Mouse (Mus musculus) layer of hippocampus, adult 11-12 months (tissue): ENCODE measurements at regions not wholly inside any gene's neighbourhood (a gene's known extent, or its start where the extent isn't known, plus 50 kb on each side); places are given as distances from the start of the nearest gene placed in this dataset.

Experiments
- DNase-seq: peaks from one replicate; pipeline ENCODE4 v3.0.0; 2022; ENCODE audit warnings: low spot score

DNA sequence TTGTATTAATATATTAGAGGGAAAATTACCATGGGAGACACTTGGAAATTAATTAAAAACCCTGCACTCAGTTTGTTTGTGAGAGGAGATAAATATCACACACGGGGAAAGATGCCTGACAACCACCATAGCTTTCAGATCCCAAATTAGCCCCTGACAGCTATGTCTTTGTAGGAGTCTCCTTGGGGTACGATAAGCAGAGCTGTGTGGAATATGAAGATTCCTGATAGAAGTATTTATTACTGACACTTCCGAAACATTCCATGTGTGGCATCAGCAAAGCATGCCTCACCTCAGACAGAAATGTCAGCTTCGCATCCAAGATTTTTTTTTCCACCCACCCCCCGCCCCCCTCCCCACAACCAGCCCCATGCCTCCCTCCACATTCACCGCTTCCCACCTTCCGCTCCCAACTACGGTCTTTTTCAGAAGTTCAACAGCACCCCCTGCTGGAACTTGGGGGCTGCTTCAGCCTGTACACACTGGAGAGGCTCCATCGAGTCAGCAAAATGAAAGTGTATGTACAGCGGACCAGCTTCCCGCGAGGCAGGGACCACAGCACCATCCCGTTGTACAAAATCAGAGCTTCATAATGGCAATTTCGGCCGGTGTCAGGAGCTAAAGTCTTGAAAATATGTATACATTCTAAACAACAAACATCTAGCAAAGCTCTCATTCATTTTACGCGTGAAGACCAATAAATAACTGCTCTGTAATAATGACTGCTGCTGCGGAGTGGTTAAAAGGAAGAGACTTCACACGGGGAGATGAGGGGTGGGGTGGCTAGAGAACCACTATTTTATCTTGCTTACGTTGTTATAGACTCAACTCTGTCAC lies 66.7 kb downstream of the Rwdd3 start:
- peak; percentile 89 for DNase-seq

DNA sequence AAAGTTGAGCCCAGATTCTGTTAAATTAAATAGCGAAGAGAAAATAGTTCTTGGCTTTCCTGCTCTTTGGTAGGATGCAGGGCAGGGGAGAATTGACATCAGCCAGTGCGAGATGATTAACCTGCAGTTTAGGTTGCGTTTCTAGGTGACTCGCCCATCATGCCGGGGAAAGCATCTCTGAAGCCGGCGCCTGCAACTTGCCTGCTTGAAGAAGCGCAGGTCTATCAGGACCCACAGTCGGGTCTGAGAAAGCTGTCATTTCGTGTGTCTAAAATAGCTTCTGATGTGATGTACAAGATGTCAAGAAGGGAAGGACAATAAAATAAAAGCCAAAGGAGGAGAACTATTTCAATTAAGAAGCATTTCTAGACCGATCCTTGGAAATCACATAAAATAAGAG lies 68.6 kb downstream of the Rwdd3 start:
- no peak for DNase-seq

DNA sequence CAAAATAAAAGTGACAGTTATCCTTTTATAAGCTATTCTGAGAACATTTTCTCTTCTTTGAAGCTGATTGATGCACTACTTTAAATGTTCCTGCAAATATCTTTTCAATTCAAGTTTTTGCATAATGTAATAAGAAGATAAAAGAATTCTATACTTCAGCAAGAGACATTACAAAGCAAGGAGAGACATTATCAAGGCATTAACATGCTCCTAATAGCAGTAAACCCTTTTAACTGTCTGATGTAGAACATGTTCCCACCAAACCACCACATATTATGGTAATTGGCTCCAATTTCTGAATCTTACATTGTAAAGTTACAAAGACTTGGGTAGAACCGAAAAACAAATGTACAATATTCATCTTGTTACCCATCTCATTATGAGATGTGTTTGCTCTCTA lies 69.4 kb downstream of the Rwdd3 start:
- no peak for DNase-seq

DNA sequence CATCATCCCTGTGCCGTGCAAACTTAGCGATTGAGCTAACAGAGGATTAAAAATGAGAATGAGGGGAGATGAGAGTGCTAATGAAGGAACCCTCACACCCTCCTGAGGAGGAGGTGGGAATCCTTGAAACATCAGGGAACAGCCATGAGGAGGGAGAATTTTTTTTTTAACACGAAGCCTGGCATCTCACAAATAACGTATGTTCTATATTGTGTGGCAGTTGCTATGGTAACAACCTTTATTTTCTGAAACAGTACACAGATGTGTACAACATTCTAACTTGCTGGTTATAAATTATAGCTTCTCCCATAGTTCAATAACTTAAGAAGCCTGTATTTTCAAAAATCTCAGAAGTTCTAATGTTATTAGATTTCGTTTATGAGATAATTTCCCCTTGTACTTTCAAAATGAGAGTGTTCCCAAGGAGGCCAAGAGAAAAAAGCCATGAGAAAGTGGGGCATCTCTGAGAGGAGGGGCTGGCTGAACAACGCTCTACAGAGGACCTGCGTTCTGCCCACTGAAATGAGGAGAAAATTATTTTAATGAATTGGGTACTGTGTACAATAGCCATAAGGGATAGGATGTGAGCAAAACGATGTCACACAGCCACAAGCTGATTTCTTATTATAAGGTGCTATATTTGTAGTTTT lies 71.2 kb downstream of the Rwdd3 start:
- no peak for DNase-seq

DNA sequence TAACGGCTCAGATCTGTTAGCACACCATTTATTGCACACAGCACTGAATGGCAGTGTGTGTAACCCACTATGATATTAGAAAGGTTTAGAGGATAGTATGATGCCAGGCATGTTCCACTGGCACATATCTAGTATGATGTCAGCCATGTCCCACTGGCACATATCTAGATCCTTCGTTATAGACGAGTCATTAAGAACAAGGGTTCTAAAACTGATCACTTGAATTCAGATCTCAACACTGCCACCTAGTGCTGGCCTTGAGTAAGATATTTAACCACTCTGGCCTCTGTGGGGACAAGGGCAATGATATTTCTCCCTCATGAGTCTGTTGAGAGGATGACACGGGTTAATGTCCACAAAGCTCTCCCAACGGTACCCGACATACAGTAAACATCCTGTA lies 78.0 kb downstream of the Rwdd3 start:
- DNase-seq, result peak; percentile 41

DNA sequence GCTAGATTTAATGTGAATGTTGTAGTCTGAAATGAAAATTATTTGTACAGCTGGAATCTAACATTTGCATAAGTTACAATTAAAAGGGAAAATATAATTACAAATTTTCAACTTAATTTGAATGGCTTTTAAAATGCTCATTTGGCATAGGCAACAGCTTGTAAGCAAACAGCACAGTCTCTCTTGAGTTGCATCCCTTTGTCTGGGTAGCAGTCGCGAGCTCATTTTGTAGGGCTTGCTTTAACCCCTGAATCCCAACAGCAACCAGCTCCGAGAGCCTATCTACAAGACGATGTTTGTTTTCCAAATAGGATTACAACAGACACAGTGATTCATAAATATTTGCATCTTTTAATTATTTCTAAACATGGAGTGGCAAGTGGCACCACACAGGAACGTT lies 82.8 kb downstream of the Rwdd3 start:
- no peak for DNase-seq

DNA sequence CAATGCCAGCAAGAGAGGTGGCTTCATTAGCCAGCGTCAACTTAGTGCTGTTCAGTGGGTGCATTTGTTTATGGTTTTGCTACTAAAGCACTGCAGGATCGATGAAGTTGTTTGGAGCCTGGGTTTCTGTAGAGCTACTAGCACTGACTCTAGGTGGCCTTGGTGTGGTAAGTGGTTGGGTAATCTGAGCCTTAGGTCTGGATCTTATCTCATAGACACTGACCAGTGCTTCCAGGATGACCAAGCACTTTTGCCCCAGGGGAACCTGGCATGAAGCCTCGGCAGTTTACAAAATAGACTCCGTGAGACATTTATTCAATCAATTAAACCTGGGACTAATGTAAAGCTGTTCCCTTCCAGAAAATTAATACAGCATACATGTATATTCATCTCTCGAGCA lies 102.8 kb downstream of the Rwdd3 start:
- DNase-seq, result no peak

DNA sequence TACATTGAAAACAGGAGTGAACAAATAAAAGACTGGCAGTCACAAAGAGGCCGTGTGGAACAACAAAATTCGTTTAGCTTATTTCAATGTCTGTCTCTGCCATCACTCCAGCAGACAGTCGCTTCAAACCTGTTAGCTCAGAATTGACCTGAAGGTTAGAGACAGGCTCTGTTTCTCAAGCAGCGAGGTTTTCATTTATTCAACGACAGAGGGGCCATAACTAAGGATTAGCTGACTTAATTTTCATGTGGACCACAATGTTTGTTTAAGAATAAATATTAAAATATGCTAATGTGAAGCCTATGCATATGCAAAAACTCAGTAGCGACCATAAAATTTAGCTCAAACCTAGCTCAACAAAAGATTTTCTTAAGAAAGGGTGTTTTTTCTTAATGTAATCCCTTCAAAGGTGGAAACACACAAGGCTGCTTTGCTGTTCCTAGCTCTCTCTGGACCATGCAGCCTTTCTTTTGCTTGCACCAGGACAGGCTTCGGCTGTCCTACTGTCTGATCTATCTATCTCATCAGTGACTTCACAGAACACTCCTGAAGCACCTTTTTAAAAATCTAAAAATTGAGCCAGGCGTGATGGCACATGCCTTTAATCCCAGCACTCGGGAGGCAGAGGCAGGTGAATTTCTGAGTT lies 135.5 kb downstream of the Rwdd3 start:
- DNase-seq, result no peak

DNA sequence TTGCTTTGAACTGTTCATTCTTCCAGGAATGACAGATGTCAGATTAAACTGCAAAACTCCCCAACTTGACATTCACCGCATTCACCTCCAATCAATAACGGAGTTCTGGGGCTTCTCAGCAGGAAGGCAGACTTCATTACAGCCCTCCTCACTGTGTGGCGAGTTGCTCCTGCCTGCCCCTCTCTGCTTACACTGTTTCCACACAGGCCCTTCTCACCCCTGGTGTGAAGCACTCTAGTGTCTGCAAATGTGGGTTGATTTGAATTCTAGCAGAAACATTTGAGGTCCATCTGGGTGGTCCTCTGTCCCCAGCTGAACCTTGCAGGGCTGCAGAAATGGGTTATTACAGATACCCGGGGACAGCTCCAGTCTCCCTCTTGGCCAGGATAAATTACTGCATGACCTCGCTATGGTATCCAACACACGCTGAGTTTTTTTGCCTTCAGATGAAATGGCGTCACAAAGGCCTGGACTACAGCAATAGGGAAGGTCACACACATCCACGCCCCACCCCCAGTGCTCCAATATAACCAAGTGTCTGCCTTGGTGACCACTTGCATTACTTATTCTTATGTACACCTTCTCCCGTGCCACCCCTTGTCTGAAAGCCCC lies 145.8 kb downstream of the Rwdd3 start:
- DNase-seq, result no peak

DNA sequence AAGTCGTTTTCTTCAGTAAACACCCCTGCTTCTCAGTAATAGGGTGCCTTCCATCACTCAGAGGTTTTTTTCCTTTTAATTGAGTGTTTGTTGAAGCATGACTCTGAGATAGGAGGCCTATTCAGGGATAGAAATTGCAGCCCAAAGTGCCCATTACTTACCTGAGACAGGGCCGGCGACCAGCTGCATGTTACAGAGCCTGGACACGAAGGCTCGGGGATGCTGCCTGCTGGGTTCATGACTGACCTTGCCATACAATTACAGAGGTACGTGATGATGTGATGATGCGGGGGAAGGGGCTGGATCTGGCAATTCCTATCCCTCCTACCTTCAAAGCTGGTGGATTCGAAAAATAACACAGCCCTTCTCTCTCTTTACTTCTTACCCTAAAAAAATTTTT lies 146.7 kb downstream of the Rwdd3 start:
- DNase-seq, result no peak

DNA sequence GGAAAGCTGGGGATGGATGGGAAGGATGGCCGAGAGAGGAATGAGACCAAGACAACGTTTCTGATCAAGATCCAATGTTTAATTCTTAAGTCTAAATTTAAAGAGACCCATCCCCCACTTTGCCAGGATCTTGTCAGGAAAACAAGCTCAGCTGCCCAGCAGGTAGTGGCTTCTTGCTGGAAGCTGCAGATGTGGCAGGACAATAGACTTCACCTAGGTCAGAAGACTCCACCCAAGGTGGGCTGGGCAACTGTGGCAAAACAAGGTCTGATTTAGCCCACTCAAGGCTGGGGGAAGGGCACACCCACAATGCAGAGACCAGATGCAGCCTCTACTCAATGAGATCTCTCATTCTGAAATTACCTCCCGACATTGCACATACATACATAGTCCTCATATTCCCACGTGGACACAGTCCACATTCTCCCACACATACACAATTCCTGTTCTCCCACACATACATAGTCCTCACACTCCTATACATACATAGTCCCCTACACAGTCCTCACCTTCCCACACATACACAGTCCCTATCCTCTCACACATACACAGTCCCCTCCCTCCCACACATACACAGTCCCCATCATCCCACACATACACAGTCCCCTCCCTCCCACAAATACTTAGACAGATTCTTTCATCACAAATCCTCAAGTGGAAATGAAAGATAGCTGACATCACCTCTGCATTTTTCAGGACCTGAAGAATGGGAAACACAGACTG lies 150.2 kb downstream of the Rwdd3 start:
- DNase-seq, result no peak

DNA sequence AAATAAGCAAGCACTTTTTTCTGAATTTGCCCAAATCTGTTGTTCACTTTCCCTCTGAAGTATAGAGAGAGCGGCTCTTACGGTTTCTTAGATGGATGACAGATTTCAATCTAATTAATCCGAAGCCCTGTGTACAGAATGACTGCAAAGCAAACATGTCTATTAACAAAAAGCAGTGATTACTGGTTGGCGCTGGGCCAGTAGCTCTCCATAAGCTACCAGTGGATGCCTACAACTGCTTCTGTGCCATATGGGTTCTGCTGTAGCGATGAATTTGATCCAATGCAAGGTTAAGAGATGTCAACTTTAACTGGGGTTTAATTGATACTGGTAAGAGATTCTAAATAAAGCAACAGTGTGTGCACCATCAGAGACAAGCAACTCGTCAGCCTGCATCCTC lies 162.3 kb downstream of the Rwdd3 start:
- DNase-seq, result peak; percentile 27

DNA sequence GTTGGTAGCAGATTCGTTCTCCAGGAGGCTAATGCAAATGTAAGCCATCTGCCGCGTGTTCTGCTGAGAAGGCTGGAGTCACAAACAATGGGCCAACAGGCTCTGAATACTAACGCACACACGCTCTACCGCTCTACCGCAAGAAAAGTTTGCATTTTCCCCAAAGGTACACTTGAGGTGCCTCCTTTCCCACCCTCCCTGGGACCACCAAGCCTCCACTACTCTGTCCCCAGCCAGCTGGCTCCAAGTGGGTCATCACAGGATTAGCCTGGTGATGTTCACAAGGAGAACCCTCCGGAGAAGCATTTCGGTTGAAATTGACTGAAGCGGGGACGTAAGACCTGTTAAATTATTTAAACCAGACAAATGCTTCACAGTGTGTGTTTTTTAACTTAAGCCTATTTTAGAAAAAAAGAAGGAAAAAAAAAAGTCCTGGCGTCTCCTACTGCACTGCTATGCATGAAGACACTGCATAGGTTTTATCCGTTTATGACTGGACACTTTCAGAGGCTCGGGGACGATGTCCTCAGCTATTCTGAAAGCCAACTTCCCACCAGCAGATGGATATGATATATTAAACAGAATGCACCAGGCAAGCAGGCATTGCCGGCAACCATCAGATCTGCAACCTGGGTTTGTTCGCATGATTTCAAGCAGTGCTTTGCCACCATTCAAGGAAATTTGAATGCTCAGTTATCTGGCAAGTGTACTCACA lies 187.8 kb downstream of the Rwdd3 start:
- DNase-seq, result peak; percentile 70

DNA sequence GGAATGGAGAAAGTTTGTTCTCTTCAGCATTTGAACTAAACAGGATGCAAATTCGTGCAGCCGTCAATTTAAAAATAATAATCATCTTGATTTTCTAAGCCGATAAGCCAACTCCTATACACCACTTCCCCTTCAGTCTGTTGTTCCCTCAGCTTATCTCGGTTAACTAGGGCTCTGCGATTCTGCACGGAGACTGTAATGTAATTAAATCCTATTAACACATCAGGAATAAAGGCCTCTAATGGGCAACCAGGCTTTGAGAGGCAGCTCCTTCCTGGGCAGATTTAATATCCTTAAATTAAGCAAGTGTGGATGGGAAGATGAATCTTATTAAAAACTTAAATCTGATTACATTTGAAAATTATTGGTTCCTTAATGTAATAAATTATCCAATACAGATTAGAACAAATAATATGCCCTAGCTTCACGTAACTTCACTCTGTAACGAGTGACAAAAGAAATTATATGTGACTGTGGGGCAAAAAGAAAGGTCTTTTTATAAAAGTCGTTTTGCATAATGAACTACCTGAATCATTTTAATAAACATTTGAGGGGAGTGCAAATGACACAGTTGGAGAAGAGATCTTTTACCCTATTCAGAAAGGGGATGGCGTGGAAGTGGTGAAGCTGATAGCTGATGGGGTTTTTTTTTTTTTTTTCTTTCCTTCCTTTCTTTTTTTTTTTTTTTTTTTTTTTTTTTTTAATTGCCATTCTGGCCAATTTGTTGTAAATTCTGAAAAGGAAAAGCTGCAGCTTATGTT lies 188.5 kb downstream of the Rwdd3 start:
- DNase-seq, result no peak

DNA sequence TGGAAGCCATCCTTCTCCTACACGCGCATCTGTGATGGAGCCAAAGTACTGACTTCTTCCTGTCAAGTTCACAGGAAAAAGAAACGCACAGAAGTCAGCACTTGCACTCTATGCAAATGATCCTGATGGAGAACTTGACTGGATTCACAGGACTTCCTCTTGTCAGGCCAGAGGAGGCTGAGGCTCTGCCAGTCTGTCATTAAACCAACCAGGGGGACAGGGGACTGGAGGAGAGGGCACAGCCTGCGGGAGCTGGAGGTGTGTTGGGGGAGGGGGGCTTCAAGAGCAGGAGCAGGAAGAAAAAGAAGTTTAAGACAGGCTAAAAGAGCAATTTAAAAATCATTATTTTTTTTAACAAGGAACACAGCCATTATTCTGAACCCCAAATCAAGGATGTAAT lies 189.3 kb downstream of the Rwdd3 start:
- DNase-seq, result no peak

DNA sequence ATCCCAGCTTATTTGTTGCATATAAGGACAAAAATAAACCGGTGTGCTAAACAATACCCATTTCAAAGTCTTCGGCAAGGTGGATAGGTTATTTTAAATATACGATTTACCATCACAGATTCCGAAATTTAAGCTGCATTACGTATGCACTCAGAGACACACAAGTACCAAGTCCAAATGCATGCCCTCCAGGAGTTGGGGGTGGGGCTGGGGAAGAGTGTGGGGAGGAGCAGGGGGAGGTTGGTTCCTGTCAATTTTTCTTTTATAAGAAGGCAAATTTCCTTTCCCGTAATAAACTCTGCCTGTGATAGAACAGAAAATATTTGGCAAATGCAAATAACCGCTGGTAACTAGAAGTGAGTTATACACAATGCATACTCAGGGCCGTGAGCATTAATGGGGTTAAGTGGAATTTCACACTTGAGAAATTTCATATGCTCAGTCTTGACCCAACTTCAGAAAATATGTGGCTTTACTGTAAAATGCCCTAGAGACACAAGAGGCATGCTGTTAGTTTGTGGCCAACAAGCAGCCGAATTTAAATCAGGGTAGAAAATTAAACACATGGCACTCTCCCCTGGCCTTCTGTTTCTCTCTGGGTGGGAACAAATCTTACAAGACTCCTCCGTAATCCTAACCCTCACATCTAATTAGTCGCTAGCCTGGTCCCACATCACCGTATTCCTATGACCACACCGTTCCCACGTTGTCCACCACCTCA lies 200.6 kb downstream of the Rwdd3 start:
- DNase-seq, result no peak

DNA sequence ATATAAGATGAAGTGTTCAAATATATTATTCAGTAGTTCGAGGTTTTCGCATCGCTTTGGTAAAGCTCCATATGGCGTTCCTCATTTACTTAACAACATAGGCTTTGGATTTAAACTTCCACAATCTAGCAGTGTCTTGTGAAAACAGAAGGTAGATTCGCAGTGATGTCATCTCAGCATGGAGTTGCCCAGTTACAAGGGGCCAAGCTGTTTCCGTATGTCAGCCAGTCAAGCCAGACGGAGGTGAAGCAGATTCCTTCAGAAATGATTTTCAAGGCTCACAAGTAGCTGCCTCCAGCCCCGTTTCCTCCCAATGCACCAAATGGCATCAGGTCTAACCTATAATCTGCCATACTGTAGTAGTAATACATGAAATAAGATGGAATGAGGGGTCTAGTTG lies 224.6 kb downstream of the Rwdd3 start:
- no peak for DNase-seq

DNA sequence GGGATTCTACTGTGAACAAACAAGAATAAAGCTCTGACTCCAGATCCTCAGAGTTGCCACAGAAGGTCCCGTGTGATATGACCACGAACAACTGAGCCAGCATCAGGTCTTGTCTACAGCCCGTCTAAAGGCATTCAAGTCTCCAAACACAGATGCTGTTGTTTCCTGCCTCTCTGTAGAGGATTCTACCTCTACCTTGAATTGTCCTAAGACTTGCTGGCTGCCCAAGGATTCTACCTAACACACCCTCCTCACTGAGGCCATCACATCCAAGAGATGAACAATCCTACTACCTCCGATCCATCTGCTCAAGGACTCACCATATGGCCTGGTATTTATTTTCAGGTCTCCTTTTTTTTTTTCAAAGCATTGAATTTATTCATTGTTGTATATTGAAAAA lies 237.1 kb downstream of the Rwdd3 start:
- DNase-seq, result no peak

DNA sequence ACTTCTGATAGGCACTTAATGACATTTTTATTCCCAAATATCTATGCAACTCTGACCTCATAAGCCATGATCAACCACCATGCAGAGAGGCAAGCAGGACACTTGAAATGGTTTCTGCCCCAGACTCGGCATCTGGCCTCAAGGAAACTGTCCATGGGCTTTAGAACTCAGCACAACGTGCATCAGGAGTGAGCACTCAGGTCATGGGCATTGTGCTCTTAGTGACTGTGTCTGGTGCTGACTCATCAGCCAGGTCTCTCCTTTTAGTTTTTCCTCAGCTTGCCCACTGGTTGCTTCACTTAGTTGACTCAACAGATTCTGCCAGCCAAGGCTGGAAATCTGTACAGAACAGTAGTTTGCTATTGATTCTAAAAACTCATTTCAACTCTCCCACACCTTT lies 251.1 kb downstream of the Rwdd3 start:
- no peak for DNase-seq

DNA sequence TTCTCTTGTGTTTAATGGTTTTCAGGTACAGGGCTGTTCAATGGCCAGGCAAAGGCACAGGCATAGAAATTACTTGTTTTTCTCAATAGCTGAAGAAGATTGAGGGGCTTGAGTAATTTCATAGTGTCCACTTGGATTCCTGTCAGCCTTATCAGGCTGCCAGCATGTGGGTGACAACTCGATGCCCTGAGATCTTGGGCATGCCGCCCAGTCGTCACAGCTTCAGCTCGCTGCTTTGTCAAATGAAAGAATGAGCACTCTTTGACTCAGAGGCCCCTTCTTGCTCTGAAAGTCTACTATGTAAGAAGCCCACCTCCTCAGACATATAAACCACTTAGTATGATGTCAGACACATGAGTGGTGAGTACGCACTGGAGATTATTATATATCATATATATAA lies 272.6 kb downstream of the Rwdd3 start:
- DNase-seq, result no peak
